ENCODE assay signal across 9 mouse cellular contexts in genomic region chr3:99240213-99240720, GRCm38 (mm10). TPM values are rescaled to one million over a fixed set of nuclear protein-coding genes. Genes with fewer than 3 reads are reported as not detected.
DNase-seq lines count a peak whose midpoint lies in the region; ATAC-seq and TF ChIP-seq lines count a peak whose summit lies in the region.
"Had no signal": no experiment of that assay in that cellular context is flagged by ENCODE, and none has a peak within 500 bp of the region (broad histone marks: within the 10 kb centered on the region; RNA-seq: fewer than 3 reads in every experiment).

TSS of gene Tbx15 (plus strand) at chr3:99240381.

- H3K27ac ChIP-seq in heart, embryonic 10.5 days, result no peak within 1 kb of the TSS
- no peak within 1 kb of the TSS for H3K27ac ChIP-seq in ES-Bruce4 (ENCODE audit: insufficient read depth, low read length)
- H3K27ac ChIP-seq in limb, embryonic 15.5 days, result peak within 1 kb of the TSS; percentile 71

- no peak for TF ChIP-seq EP300 in ES-Bruce4 (IDR thresholded peaks at IDR 0.05; ENCODE audit: insufficient read depth, low read depth, low read length)

- H3K4me2 ChIP-seq in limb, embryonic 15.5 days, result peak within 1 kb of the TSS; percentile 55

- no peak for ATAC-seq in limb, embryonic 15.5 days (ENCODE audit: insufficient number of reproducible peaks, low FRiP score, low TSS enrichment, low read depth)

- TF ChIP-seq CTCF in ES-Bruce4 (IDR thresholded peaks at IDR 0.05; ENCODE audit: low read depth, low read length), result no peak

- H3K4me3 ChIP-seq in heart, embryonic 10.5 days, result peak within 1 kb of the TSS; percentile 41
- H3K4me3 ChIP-seq in ES-Bruce4 (ENCODE audit: low read depth, low read length), result peak within 1 kb of the TSS; percentile 21
- H3K4me3 ChIP-seq in limb, embryonic 15.5 days, result peak within 1 kb of the TSS; percentile 42

- H3K27me3 ChIP-seq in heart, embryonic 10.5 days (ENCODE audit: insufficient read depth, poor library complexity, severe bottlenecking), result peaks cover 98% of the 10 kb centered on the region
- H3K27me3 ChIP-seq in ES-Bruce4 (ENCODE audit: control insufficient read depth, insufficient read depth, low read length, poor library complexity, severe bottlenecking), result peaks cover 18% of the 10 kb centered on the region
- H3K27me3 ChIP-seq in limb, embryonic 15.5 days, result peaks cover 70% of the 10 kb centered on the region

- no peak within 1 kb of the TSS for H3K9ac ChIP-seq in ES-Bruce4 (ENCODE audit: low read depth, poor library complexity, severe bottlenecking)
- H3K9ac ChIP-seq in limb, embryonic 15.5 days, result peak within 1 kb of the TSS; percentile 50

- 2% methylated on average over 20 of the region's 20 CpGs for WGBS in heart, embryonic 10.5 days
- 1% methylated on average over 17 of the region's 20 CpGs for WGBS in limb, embryonic 15.5 days

- intact Hi-C loops in heart, postnatal 10 days (cut with DNase I), result no loop called here

- H3K36me3 ChIP-seq in heart, embryonic 10.5 days, result no peaks in the 10 kb centered on the region
- H3K36me3 ChIP-seq in ES-Bruce4 (ENCODE audit: control insufficient read depth, insufficient read depth, low read length, poor library complexity, severe bottlenecking), result no peaks in the 10 kb centered on the region
- H3K36me3 ChIP-seq in limb, embryonic 15.5 days, result no peaks in the 10 kb centered on the region

- DNase-seq in heart, embryonic 10.5 days (ENCODE audit: low spot score), result no peak
- no peak for DNase-seq in heart, postnatal 10 days
- DNase-seq in gastrocnemius, postnatal 10 days, result no peak
- DNase-seq in thymus, postnatal 4 days, result no peak
- no peak for DNase-seq in thymus, postnatal 10 days (ENCODE audit: low spot score in 2 of 2)
- no peak for DNase-seq in right cerebral cortex, postnatal 4 days
- DNase-seq: thymus, adult 18-20 months had no signal

- no peaks in the 10 kb centered on the region for H3K9me3 ChIP-seq in heart, embryonic 10.5 days
- no peaks in the 10 kb centered on the region for H3K9me3 ChIP-seq in ES-Bruce4 (replicated peaks; ENCODE audit: control insufficient read depth, insufficient read depth, low read length, poor library complexity, severe bottlenecking)
- no peaks in the 10 kb centered on the region for H3K9me3 ChIP-seq in limb, embryonic 15.5 days

- TF ChIP-seq POLR2A in ES-Bruce4 (IDR thresholded peaks at IDR 0.05; ENCODE audit: insufficient read depth, low read length), result no peak

- peaks cover 15% of the 10 kb centered on the region for H3K4me1 ChIP-seq in heart, embryonic 10.5 days
- H3K4me1 ChIP-seq in ES-Bruce4 (ENCODE audit: control insufficient read depth, insufficient read depth, low read length), result no peaks in the 10 kb centered on the region
- peaks cover 32% of the 10 kb centered on the region for H3K4me1 ChIP-seq in limb, embryonic 15.5 days

RNA-seq across cellular contexts. Expression of gene Tbx15, which starts in this region (rescaled TPM):
- 0.12 and 0.67 TPM in 2 replicates for polyA plus RNA-seq in heart, embryonic 10.5 days (2016; fragmentation: Nextera tagmentation; extraction: Ambion mirVana)
- under 1 TPM; 0.40 to 0.43 TPM for total RNA-seq in heart, postnatal 10 days (2021)
- polyA plus RNA-seq in ES-Bruce4 (2011; ENCODE audit: insufficient read depth, insufficient read length, low read depth, missing spikeins), result 1.1 and 1.7 TPM in 2 replicates
- total RNA-seq in gastrocnemius, postnatal 10 days (2021), result 100 to 1,000 TPM; 102 to 118 TPM
- polyA plus RNA-seq in limb, embryonic 15.5 days (2015; fragmentation: Nextera tagmentation; extraction: Ambion mirVana), result 21.9 and 24.0 TPM in 2 replicates

Comparison
In these comparisons a context has a peak if more than half of its experiments do, and no peak if none do; other contexts are left out.
1. RNA of gene Tbx15 (total RNA-seq): 102 to 118 TPM in gastrocnemius, postnatal 10 days; 0.40 to 0.43 TPM in heart, postnatal 10 days; every median in the first group is over 10 times any median in the second.
2. Peak in every context shown above with its lines, with median percentiles within 50 percentile points of each other: H3K4me3 ChIP-seq.